Mouse (Mus musculus) neutrophil, adult 59 days (primary cell): ENCODE measurements around the gene Gosr1. TPM values are rescaled to one million over a fixed set of nuclear protein-coding genes. Genes with fewer than 3 reads are reported as not detected.

ENCODE experiments used
- total RNA-seq, 2 experiments: library from RNA; stranded (reverse); gene quantifications; 1 replicate in 1 of 2; 2 replicates in 1 of 2; pipeline ENCODE4 v1.2.4; 2023

The Gosr1 gene
- total RNA-seq = 10 to 100 TPM; 30.3 to 37.1 TPM

DNA sequence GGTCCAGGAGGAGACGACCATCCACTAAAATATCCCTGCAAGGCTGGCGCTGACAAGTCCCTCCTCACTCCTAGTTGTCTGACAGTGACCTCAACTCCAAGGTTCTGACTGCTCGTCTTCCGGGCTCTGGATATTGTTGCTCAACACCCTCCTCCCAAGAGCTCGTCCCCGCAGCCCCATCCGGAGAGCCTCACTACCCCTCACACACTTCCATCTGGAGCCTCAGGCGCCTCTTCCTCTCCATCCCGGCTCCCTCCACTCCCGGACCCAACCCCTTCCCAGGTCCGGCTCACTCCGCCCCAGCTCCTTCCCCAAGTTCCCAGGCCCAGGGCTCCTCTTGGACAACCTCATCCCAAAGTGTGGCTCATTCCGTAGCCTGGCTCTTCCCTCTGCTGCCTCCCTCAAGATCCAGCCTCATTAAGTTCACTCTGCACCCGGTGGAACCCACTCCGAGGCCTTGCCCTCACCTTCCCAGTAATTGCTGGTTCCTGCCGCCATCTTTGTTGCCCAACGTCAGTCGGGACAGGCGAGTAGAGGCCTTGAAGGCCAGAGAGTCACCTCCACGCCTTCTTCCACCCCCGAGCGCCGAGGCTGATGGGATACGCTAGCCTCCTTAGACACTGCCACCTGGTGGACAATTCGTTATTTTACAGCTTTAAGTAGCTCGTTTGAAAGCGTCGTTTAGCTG is at the start of gene Gosr1:
TSS of gene Gosr1 (minus strand) at position 527 of the 688 bp plus-strand sequence.

DNA sequence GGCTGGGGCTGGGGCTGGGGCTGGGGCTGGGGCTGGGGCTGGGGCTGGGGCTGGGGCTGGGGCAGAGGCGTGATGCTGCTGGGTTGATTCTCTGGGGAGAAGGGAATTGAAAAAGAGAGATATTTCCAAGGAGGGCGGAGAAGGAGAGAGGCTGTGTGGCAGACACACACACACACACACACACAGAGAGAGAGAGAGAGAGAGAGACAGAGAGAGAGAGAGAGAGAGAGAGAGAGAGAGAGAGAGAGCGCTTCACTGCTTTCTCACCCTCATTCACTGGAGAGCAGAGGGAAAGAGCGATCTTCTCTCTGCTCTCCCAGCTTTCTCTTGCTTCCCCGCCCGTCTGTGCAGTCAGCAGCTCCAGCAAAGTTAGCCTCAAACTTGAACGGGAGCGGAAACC is 83.9 kb downstream of the Gosr1 start, which contains the start of gene Trarg1:
TSS of gene Trarg1 (plus strand) at position 301 of the 400 bp plus-strand sequence.

Other genes starting within 250 kb of the Gosr1 start
- 100 to 1,000 TPM; 106 to 116 TPM for gene Abr, start 141.3 kb downstream of the Gosr1 start, total RNA-seq
- gene Bhlha9, start 91.1 kb downstream of the Gosr1 start, total RNA-seq = not detected
- not detected for gene Trarg1, start 83.8 kb downstream of the Gosr1 start, total RNA-seq
- 10 to 100 TPM; 68.0 to 83.0 TPM for gene Cpd, start 83.4 kb upstream of the Gosr1 start, total RNA-seq
- gene Tmigd1, start 138.6 kb upstream of the Gosr1 start, total RNA-seq = not detected
- gene Blmh, start 161.2 kb upstream of the Gosr1 start, total RNA-seq = 10 to 100 TPM; 32.5 to 45.4 TPM
- gene Slc6a4, start 235.0 kb upstream of the Gosr1 start, total RNA-seq = under 1 TPM; 0.44 to 0.62 TPM